Mouse (Mus musculus): ENCODE results near the gene Mip. TPM values are rescaled to one million over a fixed set of nuclear protein-coding genes. Genes with fewer than 3 reads are reported as not detected.

Mip gene
- polyA plus RNA-seq, 1 experiment from 2014 or later: not detected

- H3K27ac ChIP-seq (ENCODE audit: low read depth, low read length): peak within 1 kb of the TSS; percentile 88
- peak; percentile 92 for ATAC-seq (replicated peaks; ENCODE audit: insufficient number of reproducible peaks, low FRiP score, low TSS enrichment)
- H3K4me2 ChIP-seq: peak within 1 kb of the TSS; percentile 70
- H3K4me3 ChIP-seq (ENCODE audit: low read depth, low read length): peak within 1 kb of the TSS; percentile 83
- H3K9me3 ChIP-seq (replicated peaks; ENCODE audit: control insufficient read depth, low read length): no peaks in the 10 kb centered on the region
- peak within 1 kb of the TSS; percentile 95 for H3K9ac ChIP-seq (ENCODE audit: low read depth, low read length)
- peaks cover 9% of the 10 kb centered on the region for H3K4me1 ChIP-seq (ENCODE audit: control insufficient read depth, insufficient read depth, low read length)
- no peaks in the 10 kb centered on the region for H3K36me3 ChIP-seq (ENCODE audit: control insufficient read depth, insufficient read depth, low read length)
- under 1% methylated on average over 55 of the region's 58 CpGs for WGBS (ENCODE audit: insufficient replicate concordance)
- H3K27me3 ChIP-seq (ENCODE audit: control insufficient read depth, insufficient read depth, low read length): no peaks in the 10 kb centered on the region
Measured at GRCm38 (mm10) chr10:128231697-128232419, 6.2 kb downstream of the Mip start, which contains the start of gene Timeless. Gene Timeless, plus strand, starts transcription at chr10:128232065.

- Histone ChIP-seq H3K4me2 (peak overlapping the region; percentile 70), H3K27me3 (ENCODE audit: control insufficient read depth, insufficient read depth, low read length) (no peaks in the 10 kb centered on the region), H3K4me1 (ENCODE audit: control insufficient read depth, insufficient read depth, low read length) (peaks cover 9% of the 10 kb centered on the region), H3K9me3 (replicated peaks; ENCODE audit: control insufficient read depth, low read length) (no peaks in the 10 kb centered on the region), H3K4me3 (ENCODE audit: low read depth, low read length) (peak overlapping the region; percentile 83), H3K36me3 (ENCODE audit: control insufficient read depth, insufficient read depth, low read length) (no peaks in the 10 kb centered on the region), H3K27ac (ENCODE audit: low read depth, low read length) (peak overlapping the region; percentile 88), H3K9ac (ENCODE audit: low read depth, low read length) (peak overlapping the region; percentile 95)
- peak; percentile 33 for ATAC-seq (replicated peaks; ENCODE audit: insufficient number of reproducible peaks, low FRiP score, low TSS enrichment)
- under 1% methylated on average over 14 of the region's 14 CpGs for WGBS (ENCODE audit: insufficient replicate concordance)
Measured at GRCm38 (mm10) chr10:128232420-128232985, 6.9 kb downstream of the Mip start.

GRCm38 (mm10) chr10:128236321-128236720 lies 10.7 kb downstream of the Mip start:
- Histone ChIP-seq H3K4me1 (ENCODE audit: control insufficient read depth, insufficient read depth, low read length) (peaks cover 3% of the 10 kb centered on the region; the same call in 1 of the 2 replicates), H3K4me3 (ENCODE audit: low read depth, low read length) (no peak overlapping the region), H3K9ac (ENCODE audit: low read depth, low read length) (no peak overlapping the region), H3K27me3 (ENCODE audit: control insufficient read depth, insufficient read depth, low read length) (no peaks in the 10 kb centered on the region), H3K4me2 (no peak overlapping the region), H3K27ac (ENCODE audit: low read depth, low read length) (no peak overlapping the region), H3K9me3 (replicated peaks; ENCODE audit: control insufficient read depth, low read length) (no peaks in the 10 kb centered on the region), H3K36me3 (ENCODE audit: control insufficient read depth, insufficient read depth, low read length) (peaks cover 5% of the 10 kb centered on the region)
- no peak for ATAC-seq (replicated peaks; ENCODE audit: insufficient number of reproducible peaks, low FRiP score, low TSS enrichment)
- WGBS (ENCODE audit: insufficient replicate concordance): 71% methylated on average over 4 of the region's 4 CpGs

GRCm38 (mm10) chr10:128237807-128238480 lies 12.3 kb downstream of the Mip start:
- Histone ChIP-seq H3K4me3 (ENCODE audit: low read depth, low read length) (no peak overlapping the region), H3K9me3 (replicated peaks; ENCODE audit: control insufficient read depth, low read length) (no peaks in the 10 kb centered on the region), H3K9ac (ENCODE audit: low read depth, low read length) (no peak overlapping the region), H3K4me2 (no peak overlapping the region), H3K27ac (ENCODE audit: low read depth, low read length) (no peak overlapping the region), H3K36me3 (ENCODE audit: control insufficient read depth, insufficient read depth, low read length) (peaks cover 10% of the 10 kb centered on the region), H3K27me3 (ENCODE audit: control insufficient read depth, insufficient read depth, low read length) (no peaks in the 10 kb centered on the region), H3K4me1 (ENCODE audit: control insufficient read depth, insufficient read depth, low read length) (peaks cover 3% of the 10 kb centered on the region; the same call in 1 of the 2 replicates)
- 79% methylated on average over 15 of the region's 15 CpGs for WGBS (ENCODE audit: insufficient replicate concordance)
- no peak for ATAC-seq (replicated peaks; ENCODE audit: insufficient number of reproducible peaks, low FRiP score, low TSS enrichment)

GRCm38 (mm10) chr10:128239140-128239539 lies 13.5 kb downstream of the Mip start:
- Histone ChIP-seq H3K27me3 (ENCODE audit: control insufficient read depth, insufficient read depth, low read length) (no peaks in the 10 kb centered on the region), H3K36me3 (ENCODE audit: control insufficient read depth, insufficient read depth, low read length) (peaks cover 20% of the 10 kb centered on the region), H3K4me1 (ENCODE audit: control insufficient read depth, insufficient read depth, low read length) (no peaks in the 10 kb centered on the region), H3K9ac (ENCODE audit: low read depth, low read length) (no peak overlapping the region), H3K9me3 (replicated peaks; ENCODE audit: control insufficient read depth, low read length) (no peaks in the 10 kb centered on the region), H3K4me3 (ENCODE audit: low read depth, low read length) (no peak overlapping the region), H3K27ac (ENCODE audit: low read depth, low read length) (no peak overlapping the region), H3K4me2 (no peak overlapping the region)
- WGBS (ENCODE audit: insufficient replicate concordance): 82% methylated on average over 4 of the region's 4 CpGs
- no peak for ATAC-seq (replicated peaks; ENCODE audit: insufficient number of reproducible peaks, low FRiP score, low TSS enrichment)

- peaks cover 29% of the 10 kb centered on the region for H3K36me3 ChIP-seq (ENCODE audit: control insufficient read depth, insufficient read depth, low read length)
- no peaks in the 10 kb centered on the region for H3K4me1 ChIP-seq (ENCODE audit: control insufficient read depth, insufficient read depth, low read length)
- H3K27ac ChIP-seq (ENCODE audit: low read depth, low read length): no peak overlapping the region
- WGBS (ENCODE audit: insufficient replicate concordance): 63% methylated on average over 18 of the region's 18 CpGs
- H3K4me2 ChIP-seq: no peak overlapping the region
- no peak for ATAC-seq (replicated peaks; ENCODE audit: insufficient number of reproducible peaks, low FRiP score, low TSS enrichment)
- no peaks in the 10 kb centered on the region for H3K27me3 ChIP-seq (ENCODE audit: control insufficient read depth, insufficient read depth, low read length)
- H3K9ac ChIP-seq (ENCODE audit: low read depth, low read length): no peak overlapping the region
- H3K4me3 ChIP-seq (ENCODE audit: low read depth, low read length): no peak overlapping the region
- H3K9me3 ChIP-seq (replicated peaks; ENCODE audit: control insufficient read depth, low read length): no peaks in the 10 kb centered on the region
Measured at GRCm38 (mm10) chr10:128240131-128240530, 14.5 kb downstream of the Mip start.

- 94% methylated on average over 8 of the region's 8 CpGs for WGBS (ENCODE audit: insufficient replicate concordance)
- no peaks in the 10 kb centered on the region for H3K27me3 ChIP-seq (ENCODE audit: control insufficient read depth, insufficient read depth, low read length)
- H3K4me1 ChIP-seq (ENCODE audit: control insufficient read depth, insufficient read depth, low read length): no peaks in the 10 kb centered on the region
- no peak for ATAC-seq (replicated peaks; ENCODE audit: insufficient number of reproducible peaks, low FRiP score, low TSS enrichment)
- no peaks in the 10 kb centered on the region for H3K9me3 ChIP-seq (replicated peaks; ENCODE audit: control insufficient read depth, low read length)
- no peak overlapping the region for H3K4me2 ChIP-seq
- H3K36me3 ChIP-seq (ENCODE audit: control insufficient read depth, insufficient read depth, low read length): peaks cover 41% of the 10 kb centered on the region
- H3K4me3 ChIP-seq (ENCODE audit: low read depth, low read length): no peak overlapping the region
- H3K27ac ChIP-seq (ENCODE audit: low read depth, low read length): no peak overlapping the region
- H3K9ac ChIP-seq (ENCODE audit: low read depth, low read length): no peak overlapping the region
Measured at GRCm38 (mm10) chr10:128243252-128243651, 17.6 kb downstream of the Mip start.

GRCm38 (mm10) chr10:128244121-128244520 lies 18.5 kb downstream of the Mip start:
- H3K4me3 ChIP-seq (ENCODE audit: low read depth, low read length): no peak overlapping the region
- WGBS (ENCODE audit: insufficient replicate concordance): 93% methylated on average over 15 of the region's 15 CpGs
- peaks cover 45% of the 10 kb centered on the region for H3K36me3 ChIP-seq (ENCODE audit: control insufficient read depth, insufficient read depth, low read length)
- no peak overlapping the region for H3K4me2 ChIP-seq
- ATAC-seq (replicated peaks; ENCODE audit: insufficient number of reproducible peaks, low FRiP score, low TSS enrichment): no peak
- no peak overlapping the region for H3K9ac ChIP-seq (ENCODE audit: low read depth, low read length)
- no peaks in the 10 kb centered on the region for H3K27me3 ChIP-seq (ENCODE audit: control insufficient read depth, insufficient read depth, low read length)
- H3K4me1 ChIP-seq (ENCODE audit: control insufficient read depth, insufficient read depth, low read length): no peaks in the 10 kb centered on the region
- no peaks in the 10 kb centered on the region for H3K9me3 ChIP-seq (replicated peaks; ENCODE audit: control insufficient read depth, low read length)
- H3K27ac ChIP-seq (ENCODE audit: low read depth, low read length): no peak overlapping the region

All from heart, embryonic 11.5 days (tissue).